Mouse (Mus musculus): ENCODE measurements around the gene Pdilt. TPM values are rescaled to one million over a fixed set of nuclear protein-coding genes. Genes with fewer than 3 reads are reported as not detected.
A peak's percentile ranks its signal among the peaks of the same experiment; 100 is the strongest.

Gene Pdilt
- total RNA-seq, 2 experiments from 2014 or later, result not detected

DNA sequence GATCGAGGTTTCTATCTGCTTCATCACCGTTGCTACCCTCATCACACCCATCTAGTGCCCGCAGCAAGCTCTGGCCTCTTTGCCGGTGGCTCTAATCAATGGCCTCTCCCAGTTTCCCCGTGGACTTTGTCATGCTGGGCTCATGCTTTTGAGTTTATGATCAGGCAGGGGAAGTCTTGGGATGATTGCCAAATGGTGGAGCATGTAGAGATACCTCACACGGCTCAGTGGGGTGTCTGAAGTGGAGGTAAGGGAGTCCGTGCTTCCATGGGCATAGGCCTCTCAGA lies 7.1 kb downstream of the Pdilt start:
- no peak for DNase-seq (ENCODE audit: extremely low spot score in 1 of 2, low spot score in 2 of 2)
- intact Hi-C loops (cut with DNase I), result loop anchor here (10.0 kb wide), 1 partner anchor 501 kb away; no protein-coding TSS in a partner anchor

DNA sequence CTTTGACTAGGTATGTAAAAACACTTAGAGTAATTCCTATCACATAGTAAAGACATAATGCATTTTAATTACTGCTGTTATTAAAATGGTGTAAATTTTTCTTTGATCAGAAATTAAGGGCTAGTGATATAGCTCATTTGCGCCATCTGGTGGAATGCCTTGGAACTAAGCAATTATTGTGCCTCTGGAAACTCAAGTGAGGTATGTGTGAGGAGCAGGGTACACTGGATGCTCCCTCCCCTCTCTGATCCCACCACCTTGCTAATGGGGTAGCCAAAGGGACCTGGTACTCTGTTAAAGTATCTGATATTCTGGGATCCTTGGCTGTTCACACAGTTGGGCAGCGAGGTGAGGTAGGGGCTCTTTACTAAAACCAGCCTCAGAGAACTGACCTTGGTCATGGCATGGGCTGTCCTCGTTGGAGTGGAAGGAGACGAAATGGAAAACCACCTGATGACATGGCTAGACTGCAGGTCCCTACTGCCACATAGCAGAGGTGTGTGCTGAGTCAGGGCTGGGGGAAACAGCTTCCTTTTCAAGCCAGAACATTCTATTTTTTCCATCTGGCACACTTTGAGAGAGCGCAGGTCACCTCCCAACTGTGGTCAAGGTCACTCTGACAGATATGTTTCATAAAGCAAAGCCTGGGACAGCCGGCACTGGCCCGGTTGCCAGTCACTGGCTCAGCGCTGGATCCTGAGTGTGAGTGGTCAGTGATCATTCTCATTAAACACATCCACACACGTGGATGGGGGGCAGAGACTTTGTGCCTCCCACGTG lies 7.6 kb downstream of the Pdilt start:
- intact Hi-C loops (cut with DNase I), result loop anchor here (10.0 kb wide), 1 partner anchor 501 kb away; no protein-coding TSS in a partner anchor
- peak in 1 of 2 experiments; percentile 20 for DNase-seq (ENCODE audit: extremely low spot score in 1 of 2, low spot score in 2 of 2)

DNA sequence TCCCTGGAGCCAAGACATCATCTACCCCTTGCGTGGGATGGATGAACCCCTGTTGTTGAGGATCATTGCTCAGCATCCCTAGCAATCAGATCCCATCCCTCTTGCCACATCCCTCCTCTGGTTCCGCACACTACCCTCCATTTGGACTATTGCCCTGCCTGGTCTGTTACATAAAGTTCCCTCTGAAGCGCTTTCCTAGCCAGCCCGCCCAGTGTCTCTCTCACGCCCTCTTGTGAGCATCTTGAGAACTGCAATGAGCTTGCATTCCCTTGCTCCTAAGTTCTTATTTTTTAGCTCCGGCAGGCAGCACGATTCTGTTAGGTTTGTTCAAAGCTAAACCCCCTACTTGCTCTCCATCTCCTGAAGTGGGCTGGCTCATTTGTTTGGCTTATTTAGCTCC lies 10.2 kb downstream of the Pdilt start:
- intact Hi-C loops (cut with DNase I), result loop anchor here (10.0 kb wide), 1 partner anchor 498 kb away; no protein-coding TSS in a partner anchor
- peak; percentile 4 to 42 for DNase-seq (ENCODE audit: extremely low spot score in 1 of 2, low spot score in 2 of 2)

DNA sequence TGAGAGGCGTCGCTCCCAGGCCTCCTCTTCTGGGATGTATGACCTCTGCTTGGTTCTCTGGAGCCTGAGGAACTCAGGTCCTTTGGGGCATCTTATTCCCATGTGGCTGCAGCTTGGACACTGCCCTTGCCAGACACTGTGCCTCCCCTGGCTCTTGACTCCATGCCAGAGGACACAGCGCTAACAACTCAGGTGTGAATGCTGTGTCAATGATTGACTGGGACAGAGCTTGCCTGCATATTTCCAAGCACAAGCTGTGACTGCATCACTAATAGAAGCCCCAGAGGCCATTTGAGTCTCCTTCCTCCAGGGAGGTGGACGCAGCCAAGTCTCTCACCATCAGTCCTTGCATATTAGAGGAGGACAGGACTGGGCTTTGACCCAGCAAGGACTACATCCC lies 12.1 kb downstream of the Pdilt start:
- intact Hi-C loops (cut with DNase I), result loop anchor here (10.0 kb wide), 1 partner anchor 496 kb away; no protein-coding TSS in a partner anchor
- DNase-seq (ENCODE audit: extremely low spot score in 1 of 2, low spot score in 2 of 2), result no peak

DNA sequence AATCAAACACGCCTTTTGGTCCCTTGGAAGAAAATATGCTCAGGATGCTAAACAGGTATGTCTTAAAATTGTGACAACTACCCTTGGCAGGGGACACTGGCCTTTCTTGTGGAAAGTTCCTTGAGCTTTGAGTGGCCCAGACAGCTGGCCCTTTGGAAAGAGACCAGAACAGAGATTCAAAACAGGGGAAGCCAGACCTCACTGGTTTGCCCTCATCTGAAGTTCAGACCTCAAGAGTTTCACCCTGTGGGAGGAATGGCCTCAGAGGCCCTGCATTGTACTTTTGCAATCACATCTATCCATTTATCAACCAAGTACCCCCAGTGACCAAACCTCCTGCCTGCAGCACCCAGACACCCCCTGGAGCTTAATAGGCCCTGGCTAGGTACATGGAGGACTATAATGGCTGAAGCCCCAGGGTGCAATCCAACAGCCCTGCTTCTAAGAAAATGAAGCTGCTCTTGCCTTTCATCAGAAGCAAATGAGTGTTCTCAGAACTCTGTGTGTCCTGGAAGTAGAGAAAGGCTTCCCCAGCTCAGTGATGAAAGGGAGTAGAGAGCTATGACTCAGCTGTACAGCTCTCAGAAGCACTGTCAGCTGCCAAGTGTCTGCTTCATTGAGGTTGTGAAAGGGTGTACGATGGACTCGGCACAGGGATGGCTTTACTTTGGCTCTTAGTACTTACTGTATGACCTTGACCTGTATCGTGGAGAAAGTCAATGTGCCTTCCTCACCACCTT lies 33.1 kb downstream of the Pdilt start:
- intact Hi-C loops (cut with DNase I), result no loop called here
- DNase-seq (ENCODE audit: extremely low spot score in 1 of 2, low spot score in 2 of 2), result no peak

DNA sequence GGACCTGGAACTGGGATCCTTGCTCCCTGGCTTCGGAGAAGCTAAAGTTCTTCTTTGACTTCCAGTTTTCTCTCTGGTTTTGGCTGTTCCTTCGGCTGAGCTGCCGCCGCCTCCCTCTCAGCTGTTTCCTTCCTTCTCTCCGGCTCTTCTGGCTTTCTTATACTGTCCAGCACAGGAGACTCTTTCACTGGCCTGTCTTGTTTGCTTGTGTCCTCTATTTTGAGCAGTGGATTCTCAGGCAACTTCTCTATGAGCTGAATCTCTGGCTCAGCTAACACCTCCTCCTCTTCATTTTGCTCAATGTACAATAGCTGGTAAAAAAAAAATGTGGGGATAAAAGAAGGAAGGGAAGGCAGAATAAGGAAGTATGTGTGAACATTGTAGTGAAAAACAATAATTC lies 36.6 kb downstream of the Pdilt start:
- no peak for DNase-seq (ENCODE audit: extremely low spot score in 1 of 2, low spot score in 2 of 2)
- intact Hi-C loops (cut with DNase I), result no loop called here

DNA sequence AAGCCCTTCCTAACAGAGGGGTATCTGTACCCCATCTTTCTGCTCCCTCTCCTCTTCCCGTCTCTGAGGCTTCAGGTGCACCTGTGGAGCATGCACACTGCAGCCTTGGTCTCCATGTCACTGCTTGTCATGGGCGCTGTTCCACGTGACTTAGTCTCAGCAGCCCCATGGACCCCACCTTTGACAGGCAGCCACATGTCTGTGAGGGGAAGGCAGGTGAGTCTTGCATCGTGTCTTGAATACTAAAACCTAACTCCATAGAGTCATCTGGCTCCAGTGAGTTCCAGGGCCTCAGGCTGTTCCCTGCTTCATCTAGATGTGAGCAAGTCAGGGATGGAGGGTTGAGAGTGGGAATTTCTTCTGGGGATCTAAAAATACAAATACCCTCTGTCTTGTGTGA lies 39.1 kb downstream of the Pdilt start:
- intact Hi-C loops (cut with DNase I), result no loop called here
- DNase-seq (ENCODE audit: extremely low spot score in 1 of 2, low spot score in 2 of 2), result no peak

DNA sequence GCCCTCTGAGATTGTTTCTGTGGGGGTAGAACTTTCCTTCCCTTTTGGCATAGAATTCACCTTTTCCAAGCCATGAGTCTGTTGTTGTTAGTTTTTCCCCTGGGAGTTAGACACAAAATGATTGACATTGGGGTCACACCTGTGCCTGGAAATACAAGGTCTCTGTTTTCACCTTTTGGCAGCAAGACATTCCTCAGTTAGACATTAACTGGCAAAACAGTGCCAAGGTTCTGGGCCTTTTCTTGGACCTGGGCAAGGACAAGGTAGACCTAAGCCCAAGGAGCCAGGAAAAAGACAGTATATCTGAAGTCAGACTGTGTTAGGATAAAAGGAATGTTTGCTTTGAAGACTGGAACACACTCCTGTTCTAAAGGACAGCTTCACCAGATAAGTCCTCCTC lies 44.0 kb downstream of the Pdilt start, which contains the start of gene Umod:
Umod (minus strand) TSS at position 27 of the 400 bp plus-strand sequence.
- no peak for DNase-seq (ENCODE audit: extremely low spot score in 1 of 2, low spot score in 2 of 2)
- intact Hi-C loops (cut with DNase I), result no loop called here

DNA sequence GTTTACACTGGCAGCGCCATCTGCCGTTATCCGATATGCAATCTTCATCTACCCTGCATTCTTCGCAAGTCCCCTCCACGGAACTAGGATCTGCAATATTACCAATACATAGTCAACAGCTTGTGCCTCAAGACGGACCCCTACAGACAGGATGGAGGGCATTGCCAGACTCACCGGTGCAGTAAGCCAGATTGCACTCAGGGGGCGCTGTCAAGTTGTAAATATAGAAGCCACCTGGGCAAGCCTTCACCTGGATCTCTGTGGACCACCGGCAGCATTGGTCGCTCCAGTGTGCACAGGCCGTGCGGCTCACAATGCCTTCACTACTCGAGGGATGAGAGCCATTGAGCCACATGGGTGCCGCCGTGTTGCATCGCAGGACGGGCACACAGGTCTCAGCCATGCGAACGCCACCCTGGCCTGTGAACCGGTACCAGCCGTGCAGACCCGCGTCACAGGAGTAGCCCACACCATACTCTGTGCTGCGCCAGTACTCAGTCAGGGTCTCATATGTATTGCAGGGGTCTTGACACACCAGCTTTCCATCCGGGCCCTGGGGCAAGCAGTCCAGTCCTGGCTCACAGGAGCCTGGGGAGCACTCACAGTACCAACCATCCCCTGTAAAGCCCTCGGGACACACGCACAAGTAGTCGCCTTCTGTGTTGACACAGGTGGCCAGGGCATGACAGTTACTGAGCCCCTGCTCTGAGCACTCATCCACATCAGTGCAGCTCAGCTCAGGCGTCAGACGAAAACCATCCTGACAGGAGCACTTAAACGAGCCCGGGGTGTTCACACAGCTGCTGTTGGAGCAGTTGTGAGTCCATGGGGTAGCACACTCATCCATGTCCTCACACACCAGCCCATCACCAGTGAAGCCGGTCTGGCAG lies 46.5 kb downstream of the Pdilt start:
- intact Hi-C loops (cut with DNase I), result no loop called here
- DNase-seq (ENCODE audit: extremely low spot score in 1 of 2, low spot score in 2 of 2), result no peak

DNA sequence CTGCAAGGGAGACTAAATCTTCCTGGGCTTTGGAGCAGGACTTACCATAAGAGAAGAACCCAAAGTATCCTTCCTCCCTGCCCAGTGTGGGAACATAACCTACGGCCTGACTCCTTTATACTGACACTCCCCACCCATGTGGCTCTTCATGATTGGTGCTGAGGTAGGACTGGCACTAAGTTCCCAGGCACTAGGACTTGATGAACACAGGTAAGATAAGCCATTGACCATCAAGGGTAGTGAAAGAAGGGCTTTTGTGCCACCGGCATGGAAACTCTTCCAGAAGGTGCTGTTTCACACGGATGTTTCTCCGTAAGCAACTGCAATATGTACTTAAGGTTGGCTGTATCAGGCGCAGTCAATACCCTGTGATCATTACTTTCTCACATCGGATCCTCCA lies 64.1 kb downstream of the Pdilt start, which contains the start of gene Gp2:
Gp2 (minus strand) TSS at position 101 of the 400 bp plus-strand sequence.
- no peak for DNase-seq (ENCODE audit: extremely low spot score in 1 of 2, low spot score in 2 of 2)
- intact Hi-C loops (cut with DNase I), result no loop called here

DNA sequence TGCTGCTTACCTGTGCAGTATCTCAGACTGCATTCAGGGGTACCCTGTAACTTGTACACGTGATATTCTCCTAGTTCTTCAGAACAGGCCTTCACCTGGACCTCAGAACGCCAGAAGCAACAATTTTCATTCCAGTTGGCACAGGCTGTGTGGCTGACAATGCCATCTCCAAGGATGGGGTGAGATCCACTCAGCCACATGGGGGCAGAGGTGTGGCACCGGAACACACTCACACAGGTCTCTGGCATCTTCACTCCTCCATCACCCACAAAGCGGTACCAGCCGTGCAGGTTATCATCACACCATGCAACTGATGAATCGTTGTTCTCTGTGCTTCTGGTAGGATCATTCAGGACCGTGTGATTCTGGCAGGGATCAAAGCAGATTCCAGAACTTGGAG lies 69.1 kb downstream of the Pdilt start:
- no peak for DNase-seq (ENCODE audit: extremely low spot score in 1 of 2, low spot score in 2 of 2)
- intact Hi-C loops (cut with DNase I), result no loop called here

DNA sequence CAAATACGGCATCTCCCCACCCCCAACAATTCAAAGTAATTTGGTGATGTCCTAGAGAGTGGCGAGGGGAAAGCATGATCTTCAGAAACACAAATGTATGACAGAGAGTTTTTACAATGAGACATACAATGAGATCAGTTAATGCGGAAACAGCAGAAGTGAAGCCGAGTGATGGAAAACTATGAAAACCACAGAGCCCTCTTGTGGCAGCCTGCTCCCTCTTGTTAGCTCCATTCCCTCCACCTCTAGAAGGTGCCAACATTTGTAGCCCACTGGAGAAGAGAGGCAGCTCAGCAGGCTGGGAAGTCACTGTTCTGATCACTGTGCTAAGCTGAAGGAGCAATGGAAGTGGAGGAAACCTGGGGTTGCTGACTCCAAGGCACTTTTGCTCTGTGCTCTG lies 79.4 kb downstream of the Pdilt start:
- intact Hi-C loops (cut with DNase I), result no loop called here
- DNase-seq (ENCODE audit: extremely low spot score in 1 of 2, low spot score in 2 of 2), result peak in 1 of 2 experiments; percentile 19

DNA sequence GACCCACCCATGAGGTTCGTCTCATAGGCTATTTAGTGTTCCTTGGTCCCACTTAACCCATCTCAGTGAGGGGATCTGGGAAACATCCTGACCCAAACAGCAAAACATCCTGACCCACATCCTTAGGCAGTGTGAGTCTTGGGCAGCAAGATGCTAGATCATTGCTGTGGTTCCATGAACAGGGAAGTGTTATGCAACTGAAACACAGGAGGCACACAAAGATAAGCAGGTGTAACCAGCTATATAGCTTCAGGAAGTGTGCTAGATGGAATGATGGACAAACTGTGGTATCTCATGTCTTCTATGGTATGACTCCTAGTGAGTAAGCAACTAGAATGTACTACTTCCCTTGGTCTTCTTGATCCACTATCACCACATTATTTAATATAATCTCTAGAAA lies 81.4 kb downstream of the Pdilt start:
- intact Hi-C loops (cut with DNase I), result no loop called here
- no peak for DNase-seq (ENCODE audit: extremely low spot score in 1 of 2, low spot score in 2 of 2)

Other genes with a start within 250 kb of the Pdilt start
- not detected for gene Gp2, start 64.2 kb downstream of the Pdilt start, total RNA-seq (2021)
- gene Umod, start 44.2 kb downstream of the Pdilt start, total RNA-seq (2021), result not detected
- gene Acsm5, start 4.0 kb downstream of the Pdilt start, total RNA-seq (2021), result under 1 TPM in 1 of 2 experiments, not detected in 1; 0.39 TPM
- not detected for gene Acsm2, start 30.9 kb upstream of the Pdilt start, total RNA-seq (2021)
- gene Acsm1, start 83.5 kb upstream of the Pdilt start, total RNA-seq (2021), result not detected
- gene Acsm4, start 166.5 kb upstream of the Pdilt start, total RNA-seq (2021), result not detected
- gene Thumpd1, start 197.3 kb upstream of the Pdilt start, total RNA-seq (2021), result 10 to 100 TPM; 42.0 to 43.7 TPM
- gene Acsm3, start 237.4 kb upstream of the Pdilt start, total RNA-seq (2021), result not detected

Measured in left cerebral cortex, postnatal 10 days (tissue).